Mouse (Mus musculus) small intestine, adult 2 months (tissue): Measurements from ENCODE around the gene Hspa12a.

Experiments used
- CTCF ChIP-seq: fragments of 200-500 bp; IDR thresholded peaks from 2 replicates; pipeline ENCODE4 v1.5.1; 2012; ENCODE audit warnings: low read depth, mild to moderate bottlenecking, control low read depth, inconsistent platforms, low read length, moderate library complexity, mixed read lengths; ENCODE audit not compliant: insufficient replicate concordance, insufficient read length; ENCODE audit errors: extremely low read depth
- POLR2A ChIP-seq: fragments of 200-500 bp; IDR thresholded peaks from 2 replicates; pipeline ENCODE4 v1.6.1; 2012; ENCODE audit warnings: low read depth, mild to moderate bottlenecking, control low read depth, inconsistent platforms, low read length, moderate library complexity

DNA sequence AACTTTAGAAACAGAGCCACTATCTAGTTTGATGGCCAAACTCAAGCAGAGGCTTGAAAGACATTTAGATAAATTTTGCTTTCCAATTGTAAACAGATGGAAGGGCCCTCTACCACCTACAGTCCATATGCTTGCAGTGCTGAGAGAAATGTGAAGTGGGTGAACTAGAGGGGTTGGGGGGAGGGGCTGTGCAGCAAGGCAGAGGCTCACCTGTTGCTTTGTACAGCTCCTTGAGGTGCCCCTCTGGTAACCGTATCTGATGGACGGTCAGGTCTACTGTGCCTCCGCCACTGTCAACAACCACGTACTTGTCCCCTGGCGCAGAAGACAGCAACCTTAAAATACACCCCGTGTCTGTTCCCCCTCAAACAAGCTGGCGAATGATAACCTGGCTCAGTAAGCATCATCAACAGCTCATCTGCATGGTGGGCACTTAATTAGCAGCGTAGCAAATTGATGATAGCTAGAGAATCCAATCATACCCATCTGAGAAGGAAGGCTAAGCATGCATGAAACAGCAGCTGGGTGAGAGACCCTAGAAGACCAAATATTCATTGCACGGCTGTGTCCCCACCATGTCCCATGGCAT is 138.2 kb downstream of the Hspa12a start:
- TF ChIP-seq CTCF (no peak), POLR2A (no peak)
